Mouse (Mus musculus): ENCODE measurements around the gene Kcnk6.
"Not testable (repeated sequence)": the region's sequence is repeated elsewhere in the genome, so short reads cannot be mapped to it uniquely, and the experiment has no call there.

Gene Kcnk6

GRCm38 (mm10) chr7:29211013-29211412 is 21.3 kb downstream of the Kcnk6 start:
- not testable (repeated sequence) for DNase-seq (ENCODE audit: low spot score in 2 of 2)

- no peak for DNase-seq (ENCODE audit: low spot score in 2 of 2)
These were observed 29.7 kb downstream of the Kcnk6 start for GRCm38 (mm10) chr7:29202577-29202976.

GRCm38 (mm10) chr7:29194230-29194629 is 38.1 kb downstream of the Kcnk6 start:
- DNase-seq (ENCODE audit: low spot score in 2 of 2) = not testable (repeated sequence)

- DNase-seq (ENCODE audit: low spot score in 2 of 2) = not testable (repeated sequence)
These were observed 51.0 kb downstream of the Kcnk6 start for GRCm38 (mm10) chr7:29181323-29181722.

- no peak for DNase-seq (ENCODE audit: low spot score in 2 of 2)
These were observed 51.5 kb downstream of the Kcnk6 start for GRCm38 (mm10) chr7:29180854-29181236.

- DNase-seq (ENCODE audit: low spot score in 2 of 2) = peak; percentile 93 to 96
These were observed 52.0 kb downstream of the Kcnk6 start, which contains the start of gene Psmd8 for GRCm38 (mm10) chr7:29180077-29180853. TSS of gene Psmd8 (minus strand) at chr7:29180701.

- DNase-seq (ENCODE audit: low spot score in 2 of 2) = no peak
These were observed 53.0 kb downstream of the Kcnk6 start for GRCm38 (mm10) chr7:29179323-29179722.

GRCm38 (mm10) chr7:29178106-29178505 is 54.2 kb downstream of the Kcnk6 start:
- DNase-seq (ENCODE audit: low spot score in 2 of 2) = no peak

- DNase-seq (ENCODE audit: low spot score in 2 of 2) = no peak
These were observed 59.8 kb downstream of the Kcnk6 start for GRCm38 (mm10) chr7:29172390-29173016.

All from frontal cortex, postnatal 36 days (tissue).